Mouse (Mus musculus) heart, postnatal 0 days (tissue): ENCODE data around the gene Rps25.

ENCODE experiments used
- CTCF ChIP-seq: IDR thresholded peaks from 2 replicates; pipeline ENCODE4 v1.5.1; 2016; ENCODE audit warnings: antibody characterized with exemption, control low read depth, low read depth
- EP300 ChIP-seq: IDR thresholded peaks from 2 replicates; pipeline ENCODE4 v1.6.1; 2016; ENCODE audit warnings: antibody characterized with exemption, low read depth

DNA sequence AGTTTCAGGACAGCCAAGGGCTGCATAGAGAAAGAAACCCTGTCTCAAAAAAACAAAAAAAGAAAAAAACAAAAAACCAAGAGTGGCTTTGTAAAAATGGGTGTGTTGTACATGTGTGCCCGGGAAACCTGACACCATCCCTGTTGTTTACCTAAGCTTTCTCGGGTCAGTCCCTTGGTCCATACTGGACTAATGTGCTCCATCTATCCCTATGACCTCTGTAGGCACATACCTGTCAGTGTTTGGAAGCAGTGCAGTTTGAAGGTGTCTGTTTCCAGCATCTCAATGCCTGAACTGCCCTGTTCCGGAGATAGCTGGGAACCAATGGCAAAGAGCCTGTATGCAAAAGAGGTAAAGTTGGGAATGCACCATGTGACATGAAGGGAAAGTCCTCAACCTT lies 1.9 kb upstream of the Rps25 start:
- TF ChIP-seq CTCF (no peak), EP300 (no peak)
